Comparison of ENCODE assay signal across 8 mouse cellular contexts in genomic region chr1:89070103-89070700, GRCm38 (mm10). TPM values are rescaled to one million over a fixed set of nuclear protein-coding genes. Genes with fewer than 3 reads are reported as not detected.
DNase-seq lines count a peak whose midpoint lies in the region; ATAC-seq lines count a peak whose summit lies in the region.

Gene Sh3bp4, plus strand, starts transcription at chr1:89070415.

- H3K9me3 ChIP-seq in forebrain, embryonic 12.5 days, result no peaks in the 10 kb centered on the region
- H3K9me3 ChIP-seq in heart, embryonic 16.5 days (replicated peaks; ENCODE audit: control insufficient read depth, low read length), result no peaks in the 10 kb centered on the region
- no peaks in the 10 kb centered on the region for H3K9me3 ChIP-seq in liver, embryonic 13.5 days (replicated peaks)
- no peaks in the 10 kb centered on the region for H3K9me3 ChIP-seq in stomach, embryonic 14.5 days (ENCODE audit: control insufficient read depth, low read depth, low read length)

- peak; percentile 67 for ATAC-seq in cerebellum, adult (ENCODE audit: insufficient number of reproducible peaks, low FRiP score, low TSS enrichment)
- peak; percentile 93 for ATAC-seq in forebrain, embryonic 12.5 days (ENCODE audit: low FRiP score)
- peak; percentile 94 for ATAC-seq in heart, embryonic 16.5 days (replicated peaks; ENCODE audit: extremely low read depth, insufficient read depth, low FRiP score)
- peak; percentile 93 for ATAC-seq in liver, embryonic 13.5 days (ENCODE audit: low read depth)
- peak; percentile 95 for ATAC-seq in stomach, embryonic 14.5 days (ENCODE audit: insufficient number of reproducible peaks, insufficient read depth, low FRiP score, low read depth)

- peak within 1 kb of the TSS; percentile 82 for H3K27ac ChIP-seq in forebrain, embryonic 12.5 days
- peak within 1 kb of the TSS; percentile 94 for H3K27ac ChIP-seq in heart, embryonic 16.5 days (ENCODE audit: low read length)
- peak within 1 kb of the TSS; percentile 55; the same call in 1 of the 2 replicates for H3K27ac ChIP-seq in liver, embryonic 13.5 days
- peak within 1 kb of the TSS; percentile 85 for H3K27ac ChIP-seq in stomach, embryonic 14.5 days (ENCODE audit: low read length)

- peak; percentile 90 to 92 for DNase-seq in CD8-positive naive resting alpha-beta T cell, adult 2 months (ENCODE audit: low read depth in 2 of 2, low spot score in 2 of 2)
- peak; percentile 100 for DNase-seq in kidney, postnatal 25 days
- peak; percentile 89 for DNase-seq in liver, embryonic 13.5 days
- peak; percentile 94 to 97 for DNase-seq in natural killer cell, adult 2 months (ENCODE audit: low spot score in 2 of 2)

- peak within 1 kb of the TSS; percentile 85 for H3K4me3 ChIP-seq in forebrain, embryonic 12.5 days (replicated peaks)
- H3K4me3 ChIP-seq in heart, embryonic 16.5 days (ENCODE audit: low read length), result peak within 1 kb of the TSS; percentile 99
- peak within 1 kb of the TSS; percentile 64 for H3K4me3 ChIP-seq in liver, embryonic 13.5 days (replicated peaks)
- H3K4me3 ChIP-seq in stomach, embryonic 14.5 days (ENCODE audit: low read depth, low read length), result peak within 1 kb of the TSS; percentile 95

- peak within 1 kb of the TSS; percentile 72 for H3K4me2 ChIP-seq in forebrain, embryonic 12.5 days
- H3K4me2 ChIP-seq in heart, embryonic 16.5 days (ENCODE audit: low read depth, low read length), result peak within 1 kb of the TSS; percentile 94
- H3K4me2 ChIP-seq in liver, embryonic 13.5 days, result peak within 1 kb of the TSS; percentile 84
- H3K4me2 ChIP-seq in stomach, embryonic 14.5 days (replicated peaks; ENCODE audit: low read depth, low read length), result peak within 1 kb of the TSS; percentile 56

- H3K36me3 ChIP-seq in forebrain, embryonic 12.5 days (replicated peaks), result no peaks in the 10 kb centered on the region
- H3K36me3 ChIP-seq in heart, embryonic 16.5 days (ENCODE audit: control insufficient read depth, insufficient read depth), result no peaks in the 10 kb centered on the region
- H3K36me3 ChIP-seq in liver, embryonic 13.5 days, result no peaks in the 10 kb centered on the region
- no peaks in the 10 kb centered on the region for H3K36me3 ChIP-seq in stomach, embryonic 14.5 days (ENCODE audit: control insufficient read depth, insufficient read depth, low read length)

- no peaks in the 10 kb centered on the region for H3K27me3 ChIP-seq in forebrain, embryonic 12.5 days
- no peaks in the 10 kb centered on the region for H3K27me3 ChIP-seq in heart, embryonic 16.5 days (ENCODE audit: control insufficient read depth, insufficient read depth, low read length)
- H3K27me3 ChIP-seq in liver, embryonic 13.5 days, result peaks cover 35% of the 10 kb centered on the region
- H3K27me3 ChIP-seq in stomach, embryonic 14.5 days (ENCODE audit: control insufficient read depth, insufficient read depth, low read length), result no peaks in the 10 kb centered on the region

- peak within 1 kb of the TSS; percentile 91 for H3K9ac ChIP-seq in forebrain, embryonic 12.5 days
- peak within 1 kb of the TSS; percentile 98 for H3K9ac ChIP-seq in heart, embryonic 16.5 days (ENCODE audit: low read length)
- peak within 1 kb of the TSS; percentile 59 for H3K9ac ChIP-seq in liver, embryonic 13.5 days
- H3K9ac ChIP-seq in stomach, embryonic 14.5 days (replicated peaks; ENCODE audit: low read depth, low read length), result peak within 1 kb of the TSS; percentile 94

- peaks cover 46% of the 10 kb centered on the region for H3K4me1 ChIP-seq in forebrain, embryonic 12.5 days
- H3K4me1 ChIP-seq in heart, embryonic 16.5 days (ENCODE audit: control insufficient read depth, insufficient read depth, low read length), result peaks cover 34% of the 10 kb centered on the region
- peaks cover 29% of the 10 kb centered on the region for H3K4me1 ChIP-seq in liver, embryonic 13.5 days (replicated peaks)
- H3K4me1 ChIP-seq in stomach, embryonic 14.5 days (ENCODE audit: control insufficient read depth, insufficient read depth, low read length), result peaks cover 38% of the 10 kb centered on the region

- under 1% methylated on average over 49 of the region's 63 CpGs for WGBS in forebrain, embryonic 12.5 days
- WGBS in heart, embryonic 16.5 days, result under 1% methylated on average over 59 of the region's 63 CpGs
- 2% methylated on average over 60 of the region's 63 CpGs for WGBS in liver, embryonic 13.5 days (ENCODE audit: insufficient replicate concordance)
- WGBS in stomach, embryonic 14.5 days, result under 1% methylated on average over 62 of the region's 63 CpGs

RNA-seq across cellular contexts. Expression of gene Sh3bp4, which starts in this region (rescaled TPM):
- 26.5 and 27.1 TPM in 2 replicates for polyA plus RNA-seq in forebrain, embryonic 12.5 days (2016; fragmentation: Nextera tagmentation; extraction: Ambion mirVana)
- polyA plus RNA-seq in heart, embryonic 16.5 days (2015; fragmentation: Nextera tagmentation; extraction: Ambion mirVana), result 19.2 and 25.0 TPM in 2 replicates
- polyA plus RNA-seq in liver, embryonic 13.5 days (2015; fragmentation: Nextera tagmentation; extraction: Ambion mirVana), result 0.81 and 0.86 TPM in 2 replicates
- polyA plus RNA-seq in stomach, embryonic 14.5 days (2014; fragmentation: Nextera tagmentation; extraction: Ambion mirVana), result 22.4 and 24.3 TPM in 2 replicates

Comparison
In these comparisons a context has a peak if more than half of its experiments do, and no peak if none do; other contexts are left out.
1. Peak in every context shown above with its lines: DNase-seq, ATAC-seq, H3K4me3 ChIP-seq and H3K27ac ChIP-seq.
2. RNA of gene Sh3bp4 (polyA plus RNA-seq): 26.5 to 27.1 TPM in forebrain, embryonic 12.5 days, 22.4 to 24.3 TPM in stomach, embryonic 14.5 days and 19.2 to 25.0 TPM in heart, embryonic 16.5 days; 0.81 to 0.86 TPM in liver, embryonic 13.5 days; every median in the first group is over 10 times any median in the second.
3. Peak in DNase-seq, ATAC-seq, H3K4me3 ChIP-seq, H3K27ac ChIP-seq, H3K9ac ChIP-seq and H3K4me2 ChIP-seq in liver, embryonic 13.5 days; RNA of the gene not detected or under 1 TPM.